Mouse (Mus musculus) forebrain, postnatal 0 days (tissue): ENCODE measurements around the gene Tbc1d10c. TPM values are rescaled to one million over a fixed set of nuclear protein-coding genes. Genes with fewer than 3 reads are reported as not detected.

Experiments used
- ATAC-seq: fragments of 200-750 bp; cut with Nextera tagmentation; 2 replicates; pipeline ENCODE4 v1.8.0; 2017; ENCODE audit warnings: mild to moderate bottlenecking, moderate library complexity
- DNase-seq: peaks from one replicate; pipeline ENCODE4 v3.0.0-alpha.2; 2015
- H3K27ac ChIP-seq: fragments of 300-500 bp; sonication (generic); 2 replicates; pipeline ENCODE4 v1.5.1; 2014; ENCODE audit warnings: low read depth, mild to moderate bottlenecking, antibody characterized with exemption, low read length, moderate library complexity, mixed read lengths
- H3K27me3 ChIP-seq: fragments of 300-500 bp; sonication (generic); 2 replicates; pipeline ENCODE4 v1.6.1; 2014; ENCODE audit warnings: mild to moderate bottlenecking, low read length, mixed read lengths; ENCODE audit not compliant: insufficient read depth
- H3K36me3 ChIP-seq: fragments of 300-500 bp; sonication (generic); 2 replicates; pipeline ENCODE4 v1.6.1; 2014; ENCODE audit warnings: mild to moderate bottlenecking, moderate library complexity; ENCODE audit not compliant: insufficient read depth
- H3K4me1 ChIP-seq: fragments of 300-500 bp; sonication (generic); 2 replicates; pipeline ENCODE4 v1.6.1; 2014; ENCODE audit warnings: antibody characterized with exemption; ENCODE audit not compliant: insufficient read depth
- H3K4me2 ChIP-seq: fragments of 300-500 bp; sonication (generic); 2 replicates; pipeline ENCODE4 v1.6.1; 2014; ENCODE audit warnings: low read depth, mild to moderate bottlenecking, moderate library complexity
- H3K4me3 ChIP-seq: fragments of 300-500 bp; sonication (generic); 2 replicates; pipeline ENCODE4 v1.5.1; 2014; ENCODE audit warnings: low read depth, low read length, mixed read lengths
- H3K9ac ChIP-seq: fragments of 300-500 bp; sonication (generic); 2 replicates; pipeline ENCODE4 v1.6.1; 2014; ENCODE audit warnings: mild to moderate bottlenecking
- H3K9me3 ChIP-seq: fragments of 300-500 bp; sonication (generic); 2 replicates; pipeline ENCODE4 v1.6.1; 2016; ENCODE audit warnings: low read length
- CTCF ChIP-seq: sonication (generic); IDR thresholded peaks from 2 replicates; pipeline ENCODE4 v1.5.1; 2016; ENCODE audit warnings: antibody characterized with exemption, control low read depth, low read depth
- WGBS: fragments of 180-500 bp; shearing (Covaris S2); extraction: QIAGEN DNeasy Blood & Tissue Kit; methylation state at CpG from one replicate; pipeline ENCODE4 v1.1.7; 2014; 5-methylcytosine and 5-hydroxymethylcytosine counted together
- polyA plus RNA-seq: library from polyadenylated mRNA; unstranded; fragments of >200 nt; fragmentation: Nextera tagmentation; extraction: Ambion mirVana; gene quantifications from 2 replicates; pipeline ENCODE4 v1.2.1, GENCODE M21; 2015
- total RNA-seq: library from RNA; depleted of rRNA; stranded (reverse); fragments of >200 nt; gene quantifications from 2 replicates; pipeline ENCODE4 v1.2.3, GENCODE M21; 2014

Tbc1d10c gene
- total and polyA plus RNA-seq, 2 experiments from 2014 or later, result 1.5 to 2.9 TPM

DNA sequence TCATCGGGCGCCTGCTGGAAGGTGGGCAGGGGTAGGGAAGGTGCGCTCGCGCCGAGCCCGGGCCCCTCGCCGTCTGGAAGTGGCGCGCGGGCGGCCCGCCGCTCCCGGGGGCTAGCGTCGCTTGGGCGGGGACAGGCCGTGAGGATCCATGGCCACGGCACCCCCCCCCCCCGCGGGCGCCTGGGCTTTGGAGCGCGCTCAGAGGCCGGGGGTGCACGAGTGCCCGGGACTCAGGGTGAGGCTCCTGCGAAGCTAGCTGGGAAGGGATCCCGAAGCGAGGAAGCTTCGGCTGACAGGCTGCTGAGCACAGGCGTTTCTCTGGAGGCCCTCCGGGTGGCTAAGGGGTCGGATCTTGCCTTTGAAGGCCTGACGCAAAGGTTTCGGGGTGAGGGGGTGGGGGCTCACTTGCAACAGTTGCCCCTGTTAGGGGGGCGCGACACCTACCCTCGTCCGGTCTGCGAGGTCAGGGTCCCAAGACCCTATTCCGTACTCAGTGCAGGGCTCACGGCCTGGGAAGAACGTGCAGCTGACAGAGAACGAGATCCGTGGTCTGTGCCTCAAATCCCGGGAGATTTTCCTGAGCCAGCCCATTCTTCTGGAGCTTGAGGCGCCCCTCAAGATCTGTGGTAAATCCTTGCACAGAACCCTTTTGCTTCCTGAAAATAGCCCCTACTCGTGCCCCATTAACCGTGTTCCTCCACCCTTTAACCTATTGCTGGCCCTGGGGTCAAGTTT is 1.3 kb upstream of the Tbc1d10c start:
- peak; percentile 49 for DNase-seq

GRCm38 (mm10) chr19:4191528-4192250 is 605 bp upstream of the Tbc1d10c start, which contains the start of gene Ppp1ca:
TSS of gene Ppp1ca (plus strand) at chr19:4192065.
- TF ChIP-seq CTCF, result peak; percentile 81
- Histone ChIP-seq H3K4me1 (peaks cover 11% of the 10 kb centered on the region; the same call in 1 of the 2 replicates), H3K27ac (peak within 1 kb of the TSS; percentile 94), H3K36me3 (peaks cover 34% of the 10 kb centered on the region), H3K9me3 (no peaks in the 10 kb centered on the region), H3K4me3 (peak within 1 kb of the TSS; percentile 95), H3K27me3 (no peaks in the 10 kb centered on the region), H3K4me2 (peak within 1 kb of the TSS; percentile 88), H3K9ac (peak within 1 kb of the TSS; percentile 95)
- DNase-seq, result peak; percentile 93
- ATAC-seq, result peak; percentile 93
- 5% methylated on average over 42 of the region's 47 CpGs for WGBS

More for the DNA sequence above, 1.3 kb upstream of the Tbc1d10c start:
- peak; percentile 64 for ATAC-seq
- peak overlapping the region; percentile 95 for H3K9ac ChIP-seq
- peak overlapping the region; percentile 88 for H3K4me2 ChIP-seq
- H3K27me3 ChIP-seq, result no peaks in the 10 kb centered on the region
- no peak for TF ChIP-seq CTCF
- 1% methylated on average over 45 of the region's 52 CpGs for WGBS
- H3K36me3 ChIP-seq, result peaks cover 42% of the 10 kb centered on the region
- H3K4me1 ChIP-seq, result peaks cover 11% of the 10 kb centered on the region; the same call in 1 of the 2 replicates
- H3K9me3 ChIP-seq, result no peaks in the 10 kb centered on the region
- peak overlapping the region; percentile 95 for H3K4me3 ChIP-seq
- peak overlapping the region; percentile 94 for H3K27ac ChIP-seq

DNA sequence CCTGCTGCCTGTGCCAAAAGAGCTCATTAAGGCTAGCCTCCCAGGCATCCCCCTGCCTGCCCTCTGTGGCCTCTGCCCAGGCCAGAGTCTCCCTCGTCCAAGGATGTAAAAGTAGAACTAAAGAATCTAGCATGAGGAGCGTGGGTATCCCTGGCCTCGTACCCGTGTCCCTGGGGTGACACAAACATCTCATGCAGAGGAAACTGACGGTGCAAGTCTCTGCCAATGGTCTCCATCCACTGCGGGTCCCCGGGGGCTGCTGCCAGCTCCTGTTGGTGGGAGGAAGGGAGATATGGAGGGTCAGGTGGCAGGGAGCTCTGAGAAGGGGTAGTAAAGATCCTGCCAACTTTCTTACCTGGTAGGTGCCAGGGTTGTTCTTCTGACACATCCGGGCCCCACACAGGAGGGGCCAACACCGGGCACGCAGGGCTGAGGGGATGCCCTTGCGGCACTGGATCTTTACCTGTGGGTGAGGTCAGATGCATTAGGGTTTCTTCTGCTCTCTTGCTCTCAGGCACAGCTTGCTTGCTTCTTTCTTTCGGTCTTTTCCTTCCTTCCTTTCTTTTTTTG is 1.9 kb downstream of the Tbc1d10c start:
- no peak for TF ChIP-seq CTCF
- Histone ChIP-seq H3K36me3 (peaks cover 10% of the 10 kb centered on the region), H3K27ac (no peak overlapping the region), H3K4me1 (peaks cover 11% of the 10 kb centered on the region; the same call in 1 of the 2 replicates), H3K9ac (no peak overlapping the region), H3K4me2 (no peak overlapping the region), H3K4me3 (no peak overlapping the region), H3K9me3 (no peaks in the 10 kb centered on the region), H3K27me3 (no peaks in the 10 kb centered on the region)
- ATAC-seq (no peak), DNase-seq (no peak)
- WGBS, result 81% methylated on average over 12 of the region's 12 CpGs

DNA sequence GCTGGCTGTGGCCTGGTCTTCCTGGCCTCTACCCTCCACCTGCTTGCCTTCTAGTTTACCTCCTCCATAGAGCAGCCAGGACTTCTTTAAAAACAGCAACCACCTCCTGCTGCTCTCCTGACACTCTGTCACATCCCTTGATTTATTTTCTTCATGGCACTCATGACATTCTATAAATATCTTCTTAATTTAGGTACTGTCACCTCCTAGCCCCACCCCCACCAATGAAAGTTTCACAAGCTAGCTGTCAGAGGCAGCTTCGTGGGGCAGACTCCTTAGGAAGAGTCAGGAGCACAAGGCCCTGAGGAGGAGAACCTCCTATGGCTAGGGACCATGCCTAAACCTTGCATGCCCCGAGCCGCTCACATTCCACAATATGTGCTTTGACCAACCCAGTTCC is 3.8 kb downstream of the Tbc1d10c start:
- WGBS, result 73% methylated on average over 3 of the region's 3 CpGs
- H3K36me3 ChIP-seq, result no peaks in the 10 kb centered on the region
- no peak overlapping the region for H3K27ac ChIP-seq
- no peaks in the 10 kb centered on the region for H3K9me3 ChIP-seq
- no peak overlapping the region for H3K4me3 ChIP-seq
- ATAC-seq (no peak), DNase-seq (no peak)
- no peaks in the 10 kb centered on the region for H3K27me3 ChIP-seq
- H3K4me1 ChIP-seq, result no peaks in the 10 kb centered on the region
- no peak for TF ChIP-seq CTCF
- no peak overlapping the region for H3K9ac ChIP-seq
- no peak overlapping the region for H3K4me2 ChIP-seq

DNA sequence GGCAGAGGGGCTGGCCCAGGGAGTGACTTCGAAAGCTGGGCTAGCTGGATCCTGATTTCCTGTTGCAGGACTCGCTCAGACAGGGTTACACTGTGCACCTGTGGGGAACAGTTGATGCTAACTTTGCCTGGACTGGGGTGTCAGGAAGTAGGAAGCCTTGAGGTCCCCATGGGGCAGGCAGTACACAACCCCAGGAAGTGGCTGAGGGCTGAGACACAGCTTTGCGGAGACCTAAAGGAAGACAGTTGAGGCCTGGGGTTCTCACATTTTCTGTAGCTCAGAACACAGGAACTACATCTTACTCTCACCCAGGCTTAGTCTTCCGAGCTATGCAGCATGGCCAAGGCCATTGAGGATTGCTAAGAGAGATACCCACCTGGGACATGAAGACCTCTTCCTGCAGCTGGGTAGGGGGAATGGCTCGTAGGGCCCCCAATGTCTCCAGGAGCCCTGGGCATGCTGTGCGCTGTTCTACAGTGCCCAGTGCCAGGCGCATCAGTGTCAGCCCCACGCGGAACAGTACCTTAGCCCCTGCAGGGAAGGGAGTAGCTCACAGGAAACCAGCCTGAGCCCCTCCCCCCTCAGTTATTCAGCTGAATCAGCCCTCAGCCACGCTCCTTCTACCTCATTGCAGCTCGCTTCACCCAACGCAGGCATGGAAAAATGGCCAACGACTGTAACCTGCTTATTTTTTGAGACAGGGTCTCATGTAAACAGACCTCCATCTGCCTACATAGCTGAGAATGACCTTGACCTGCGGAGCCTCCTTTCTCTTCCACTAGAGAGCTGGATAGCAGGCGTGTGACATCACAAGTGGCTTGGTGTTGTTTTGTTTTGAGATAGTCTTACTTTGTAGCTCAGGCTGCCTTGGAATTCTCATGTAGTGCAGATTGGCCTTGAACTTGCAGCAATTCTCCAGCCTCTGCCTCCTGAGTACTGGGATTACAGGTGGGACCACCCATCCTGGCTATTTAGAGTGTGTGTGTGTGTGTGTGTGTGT is 5.8 kb downstream of the Tbc1d10c start:
- H3K36me3 ChIP-seq, result no peaks in the 10 kb centered on the region
- WGBS, result 63% methylated on average over 15 of the region's 15 CpGs
- no peak overlapping the region for H3K4me2 ChIP-seq
- DNase-seq, result no peak
- H3K4me1 ChIP-seq, result no peaks in the 10 kb centered on the region; the same call in 1 of the 2 replicates
- no peaks in the 10 kb centered on the region for H3K27me3 ChIP-seq
- no peak overlapping the region for H3K4me3 ChIP-seq
- ATAC-seq, result no peak
- H3K9me3 ChIP-seq, result no peaks in the 10 kb centered on the region
- no peak overlapping the region for H3K27ac ChIP-seq
- H3K9ac ChIP-seq, result no peak overlapping the region
- no peak for TF ChIP-seq CTCF

GRCm38 (mm10) chr19:4183689-4184088 is 7.4 kb downstream of the Tbc1d10c start:
- Histone ChIP-seq H3K27ac (no peak overlapping the region), H3K9me3 (no peaks in the 10 kb centered on the region), H3K4me2 (no peak overlapping the region), H3K4me3 (no peak overlapping the region), H3K36me3 (no peaks in the 10 kb centered on the region), H3K9ac (no peak overlapping the region), H3K4me1 (no peaks in the 10 kb centered on the region; the same call in 1 of the 2 replicates), H3K27me3 (no peaks in the 10 kb centered on the region)
- TF ChIP-seq CTCF, result no peak
- DNase-seq (no peak), ATAC-seq (peak; percentile 32; the same call in 1 of the 2 replicates)
- 69% methylated on average over 2 of the region's 2 CpGs for WGBS
